Mouse (Mus musculus): ENCODE results near the gene Stard10. TPM values are rescaled to one million over a fixed set of nuclear protein-coding genes. Genes with fewer than 3 reads are reported as not detected.

Gene Stard10
- polyA plus RNA-seq, 1 experiment from 2014 or later: 35.4 TPM

GRCm38 (mm10) chr7:101323141-101323594, 6.3 kb downstream of the Stard10 start:
- H3K9me3 ChIP-seq (ENCODE audit: low read depth, low read length): no peaks in the 10 kb centered on the region
- no peak overlapping the region for H3K9ac ChIP-seq
- H3K27me3 ChIP-seq (ENCODE audit: insufficient read depth, low read length): peaks cover 9% of the 10 kb centered on the region; the same call in 1 of the 2 replicates
- peak; percentile 44 for DNase-seq
- 44% methylated on average over 4 of the region's 4 CpGs for WGBS
- ATAC-seq (ENCODE audit: insufficient read depth): peak; percentile 26; the same call in 1 of the 2 replicates
- peak; percentile 18; the same call in 1 of the 2 replicates for TF ChIP-seq CTCF (IDR thresholded peaks at IDR 0.05; ENCODE audit: low read depth)
- H3K27ac ChIP-seq (ENCODE audit: low read depth): no peak overlapping the region
- 0 out of 2 replicates have a peak, but pooled peaks cover 6% of the 10 kb centered on the region for H3K4me1 ChIP-seq (ENCODE audit: insufficient read depth)
- H3K36me3 ChIP-seq (ENCODE audit: insufficient read depth): no peaks in the 10 kb centered on the region
- H3K4me2 ChIP-seq: peak overlapping the region; percentile 96
- peak overlapping the region; percentile 76; the same call in 1 of the 2 replicates for H3K4me3 ChIP-seq (ENCODE audit: low read depth, low read length)

GRCm38 (mm10) chr7:101324142-101324962, 7.5 kb downstream of the Stard10 start:
- no peak for TF ChIP-seq CTCF (IDR thresholded peaks at IDR 0.05; ENCODE audit: low read depth)
- Histone ChIP-seq H3K4me2 (no peak overlapping the region), H3K9me3 (ENCODE audit: low read depth, low read length) (no peaks in the 10 kb centered on the region), H3K36me3 (ENCODE audit: insufficient read depth) (no peaks in the 10 kb centered on the region), H3K27ac (ENCODE audit: low read depth) (no peak overlapping the region), H3K4me1 (ENCODE audit: insufficient read depth) (0 out of 2 replicates have a peak, but pooled peaks cover 6% of the 10 kb centered on the region), H3K4me3 (ENCODE audit: low read depth, low read length) (no peak overlapping the region), H3K27me3 (ENCODE audit: insufficient read depth, low read length) (peaks cover 7% of the 10 kb centered on the region; the same call in 1 of the 2 replicates), H3K9ac (no peak overlapping the region)
- WGBS: 42% methylated on average over 6 of the region's 6 CpGs
- DNase-seq: no peak
- ATAC-seq (ENCODE audit: insufficient read depth): no peak

GRCm38 (mm10) chr7:101326006-101326405, 9.1 kb downstream of the Stard10 start:
- TF ChIP-seq CTCF (IDR thresholded peaks at IDR 0.05; ENCODE audit: low read depth): no peak
- WGBS: 76% methylated on average over 5 of the region's 5 CpGs
- H3K4me1 ChIP-seq (ENCODE audit: insufficient read depth): no peaks in the 10 kb centered on the region
- no peak overlapping the region for H3K4me2 ChIP-seq
- no peak for DNase-seq
- no peak overlapping the region for H3K27ac ChIP-seq (ENCODE audit: low read depth)
- no peak overlapping the region for H3K4me3 ChIP-seq (ENCODE audit: low read depth, low read length)
- no peaks in the 10 kb centered on the region for H3K36me3 ChIP-seq (ENCODE audit: insufficient read depth)
- no peaks in the 10 kb centered on the region for H3K9me3 ChIP-seq (ENCODE audit: low read depth, low read length)
- no peak for ATAC-seq (ENCODE audit: insufficient read depth)
- H3K27me3 ChIP-seq (ENCODE audit: insufficient read depth, low read length): peaks cover 7% of the 10 kb centered on the region; the same call in 1 of the 2 replicates
- H3K9ac ChIP-seq: no peak overlapping the region

GRCm38 (mm10) chr7:101327263-101327662, 10.4 kb downstream of the Stard10 start:
- H3K36me3 ChIP-seq (ENCODE audit: insufficient read depth): no peaks in the 10 kb centered on the region
- H3K27ac ChIP-seq (ENCODE audit: low read depth): no peak overlapping the region
- TF ChIP-seq CTCF (IDR thresholded peaks at IDR 0.05; ENCODE audit: low read depth): no peak
- WGBS: 54% methylated on average over 5 of the region's 5 CpGs
- no peak overlapping the region for H3K4me2 ChIP-seq
- H3K9me3 ChIP-seq (ENCODE audit: low read depth, low read length): no peaks in the 10 kb centered on the region
- ATAC-seq (ENCODE audit: insufficient read depth): no peak
- H3K9ac ChIP-seq: no peak overlapping the region
- DNase-seq: no peak
- no peaks in the 10 kb centered on the region for H3K4me1 ChIP-seq (ENCODE audit: insufficient read depth)
- no peak overlapping the region for H3K4me3 ChIP-seq (ENCODE audit: low read depth, low read length)
- H3K27me3 ChIP-seq (ENCODE audit: insufficient read depth, low read length): no peaks in the 10 kb centered on the region

GRCm38 (mm10) chr7:101327786-101328185, 10.9 kb downstream of the Stard10 start:
- Histone ChIP-seq H3K9ac (no peak overlapping the region), H3K4me2 (no peak overlapping the region), H3K4me1 (ENCODE audit: insufficient read depth) (no peaks in the 10 kb centered on the region), H3K4me3 (ENCODE audit: low read depth, low read length) (no peak overlapping the region), H3K27me3 (ENCODE audit: insufficient read depth, low read length) (no peaks in the 10 kb centered on the region), H3K9me3 (ENCODE audit: low read depth, low read length) (no peaks in the 10 kb centered on the region), H3K27ac (ENCODE audit: low read depth) (no peak overlapping the region), H3K36me3 (ENCODE audit: insufficient read depth) (no peaks in the 10 kb centered on the region)
- WGBS: 82% methylated on average over 2 of the region's 2 CpGs
- no peak for ATAC-seq (ENCODE audit: insufficient read depth)
- no peak for DNase-seq
- no peak for TF ChIP-seq CTCF (IDR thresholded peaks at IDR 0.05; ENCODE audit: low read depth)

GRCm38 (mm10) chr7:101328621-101329158, 11.8 kb downstream of the Stard10 start:
- Histone ChIP-seq H3K4me3 (ENCODE audit: low read depth, low read length) (no peak overlapping the region), H3K4me1 (ENCODE audit: insufficient read depth) (no peaks in the 10 kb centered on the region), H3K4me2 (no peak overlapping the region), H3K27me3 (ENCODE audit: insufficient read depth, low read length) (no peaks in the 10 kb centered on the region), H3K9ac (no peak overlapping the region), H3K36me3 (ENCODE audit: insufficient read depth) (no peaks in the 10 kb centered on the region), H3K9me3 (ENCODE audit: low read depth, low read length) (no peaks in the 10 kb centered on the region), H3K27ac (ENCODE audit: low read depth) (no peak overlapping the region)
- 49% methylated on average over 4 of the region's 4 CpGs for WGBS
- no peak for DNase-seq
- ATAC-seq (ENCODE audit: insufficient read depth): no peak
- no peak; the same call in 1 of the 2 replicates for TF ChIP-seq CTCF (IDR thresholded peaks at IDR 0.05; ENCODE audit: low read depth)

- ATAC-seq (ENCODE audit: insufficient read depth) (no peak), DNase-seq (no peak)
- H3K27ac ChIP-seq (ENCODE audit: low read depth): no peak overlapping the region
- H3K4me3 ChIP-seq (ENCODE audit: low read depth, low read length): no peak overlapping the region
- H3K4me1 ChIP-seq (ENCODE audit: insufficient read depth): no peaks in the 10 kb centered on the region
- no peak for TF ChIP-seq CTCF (IDR thresholded peaks at IDR 0.05; ENCODE audit: low read depth)
- H3K9ac ChIP-seq: no peak overlapping the region
- 79% methylated on average over 4 of the region's 4 CpGs for WGBS
- no peaks in the 10 kb centered on the region for H3K36me3 ChIP-seq (ENCODE audit: insufficient read depth)
- H3K9me3 ChIP-seq (ENCODE audit: low read depth, low read length): no peaks in the 10 kb centered on the region
- no peak overlapping the region for H3K4me2 ChIP-seq
- H3K27me3 ChIP-seq (ENCODE audit: insufficient read depth, low read length): no peaks in the 10 kb centered on the region
These were observed 12.7 kb downstream of the Stard10 start for GRCm38 (mm10) chr7:101329606-101330005.

Measured in lung, embryonic 14.5 days (tissue).